Mouse (Mus musculus) CH12.LX (cell line): ENCODE data around the gene Gm37240. TPM values are rescaled to one million over a fixed set of nuclear protein-coding genes. Genes with fewer than 3 reads are reported as not detected.

ENCODE experiments used
- DNase-seq: peaks from one replicate; pipeline ENCODE4 v3.0.0-alpha.2; 2013; ENCODE audit errors: extremely low read depth
- H3K27ac ChIP-seq: 2 replicates; pipeline ENCODE4 v1.5.1; 2012; ENCODE audit warnings: low read depth, mild to moderate bottlenecking, control low read depth, moderate library complexity; ENCODE audit not compliant: insufficient read depth
- H3K27me3 ChIP-seq: replicated peaks from 2 replicates; pipeline ENCODE3; 2012; ENCODE audit warnings: inconsistent platforms
- H3K36me3 ChIP-seq, 2 experiments: replicated peaks in 1 of 2; 2 replicates each; pipeline versions ENCODE3 to v1.6.1; 2012; ENCODE audit warnings: inconsistent platforms in 1 of 2, low read length in 1 of 2, mild to moderate bottlenecking in 1 of 2, mixed read lengths in 1 of 2, moderate library complexity in 1 of 2; ENCODE audit not compliant: control insufficient read depth in 1 of 2, insufficient read depth in 1 of 2
- H3K4me1 ChIP-seq, 2 experiments: 2 replicates each; pipeline ENCODE4 v1.6.1; 2012; ENCODE audit warnings: inconsistent platforms in 1 of 2, moderate library complexity in 1 of 2; ENCODE audit not compliant: insufficient read depth in 2 of 2, control insufficient read depth in 1 of 2
- H3K4me2 ChIP-seq: 2 replicates; pipeline ENCODE4 v1.6.1; 2012; ENCODE audit warnings: low read depth, mild to moderate bottlenecking, control low read depth; ENCODE audit not compliant: poor library complexity, insufficient read depth, severe bottlenecking
- H3K4me3 ChIP-seq, 3 experiments: fragments of 150-350 bp in 1 of 3; sonication (generic) in 1 of 3; replicated peaks in 1 of 3; 2 replicates each; pipeline versions ENCODE3 to v1.5.1; 2011 to 2012; ENCODE audit warnings: low read depth in 2 of 3, low read length in 2 of 3, mild to moderate bottlenecking in 2 of 3, moderate library complexity in 2 of 3, control low read depth in 1 of 3, improper control_type of control experiment in 1 of 3, inconsistent platforms in 1 of 3, mixed read lengths in 1 of 3; ENCODE audit not compliant: poor library complexity in 1 of 3
- H3K79me2 ChIP-seq: replicated peaks from 2 replicates; pipeline ENCODE4 v1.6.1; 2012; ENCODE audit warnings: mild to moderate bottlenecking, moderate library complexity; ENCODE audit not compliant: control insufficient read depth, poor library complexity, insufficient read depth, severe bottlenecking; ENCODE audit errors: extremely low read depth
- H3K9ac ChIP-seq: 2 replicates; pipeline ENCODE4 v1.6.1; 2012; ENCODE audit warnings: low read depth, mild to moderate bottlenecking, control low read depth, moderate library complexity; ENCODE audit not compliant: insufficient read depth
- H3K9me3 ChIP-seq: replicated peaks from 2 replicates; pipeline ENCODE3; 2012; ENCODE audit warnings: low read length, inconsistent platforms, mixed read lengths
- BHLHE40 ChIP-seq: IDR thresholded peaks from 2 replicates; pipeline ENCODE4 v1.6.1; 2011; ENCODE audit warnings: mild to moderate bottlenecking, low read depth, low read length, improper control_type of control experiment
- CHD2 ChIP-seq: IDR thresholded peaks from 2 replicates; pipeline ENCODE4 v1.6.1; 2011; ENCODE audit warnings: low read length, improper control_type of control experiment
- CTCF ChIP-seq, 2 experiments: IDR thresholded peaks in 1 of 2; conservative IDR thresholded peaks in 1 of 2; 2 replicates each; pipeline ENCODE4 v1.5.1; 2011 to 2012; ENCODE audit warnings: low read depth in 2 of 2, low read length in 2 of 2, improper control_type of control experiment in 1 of 2, inconsistent platforms in 1 of 2, mild to moderate bottlenecking in 1 of 2, moderate library complexity in 1 of 2
- ELF1 ChIP-seq: IDR thresholded peaks from 2 replicates; pipeline ENCODE4 v1.6.1; 2014; ENCODE audit warnings: low read depth, mild to moderate bottlenecking, inconsistent platforms, low read length, improper control_type of control experiment
- EP300 ChIP-seq: IDR thresholded peaks from 2 replicates; pipeline ENCODE4 v1.6.1; 2011; ENCODE audit warnings: low read length, improper control_type of control experiment
- HCFC1 ChIP-seq: IDR thresholded peaks from 2 replicates; pipeline ENCODE4 v1.6.1; 2012; ENCODE audit warnings: low read depth, mild to moderate bottlenecking, inconsistent platforms, low read length, improper control_type of control experiment
- KAT2A ChIP-seq: IDR thresholded peaks from 2 replicates; pipeline ENCODE4 v1.6.1; 2012; ENCODE audit warnings: low read length, improper control_type of control experiment, inconsistent platforms; ENCODE audit not compliant: insufficient replicate concordance
- MAX ChIP-seq: IDR thresholded peaks from 2 replicates; pipeline ENCODE4 v1.6.1; 2011; ENCODE audit warnings: low read length, improper control_type of control experiment
- MEF2A ChIP-seq: IDR thresholded peaks from 2 replicates; pipeline ENCODE4 v1.6.1; 2014; ENCODE audit warnings: low read depth, mild to moderate bottlenecking, inconsistent platforms, low read length, improper control_type of control experiment, borderline replicate concordance
- NRF1 ChIP-seq: IDR thresholded peaks from 2 replicates; pipeline ENCODE4 v1.6.1; 2014; ENCODE audit warnings: low read depth, mild to moderate bottlenecking, inconsistent platforms, low read length, improper control_type of control experiment, moderate library complexity
- POLR2A ChIP-seq: IDR thresholded peaks from 2 replicates; pipeline ENCODE4 v1.6.1; 2011; ENCODE audit warnings: low read depth, mild to moderate bottlenecking, improper control_type of control experiment, low read length
- RCOR1 ChIP-seq: conservative IDR thresholded peaks from 2 replicates; pipeline ENCODE4 v1.6.1; 2012; ENCODE audit warnings: low read depth, mild to moderate bottlenecking, inconsistent platforms, low read length, improper control_type of control experiment
- SIN3A ChIP-seq: IDR thresholded peaks from 2 replicates; pipeline ENCODE4 v1.6.1; 2012; ENCODE audit warnings: low read length, improper control_type of control experiment, inconsistent platforms
- SMC3 ChIP-seq: IDR thresholded peaks from 2 replicates; pipeline ENCODE4 v1.6.1; 2011; ENCODE audit warnings: low read depth, low read length, improper control_type of control experiment
- TBP ChIP-seq: conservative IDR thresholded peaks from 2 replicates; pipeline ENCODE4 v1.6.1; 2011; ENCODE audit warnings: low read depth, low read length, improper control_type of control experiment
- TCF12 ChIP-seq: IDR thresholded peaks from 2 replicates; pipeline ENCODE4 v1.6.1; 2014; ENCODE audit warnings: low read depth, mild to moderate bottlenecking, inconsistent platforms, low read length, improper control_type of control experiment
- UBTF ChIP-seq: IDR thresholded peaks from 2 replicates; pipeline ENCODE4 v1.6.1; 2012; ENCODE audit warnings: low read depth, mild to moderate bottlenecking, inconsistent platforms, low read length, improper control_type of control experiment, moderate library complexity
- USF1 ChIP-seq: IDR thresholded peaks from 2 replicates; pipeline ENCODE4 v1.6.1; 2014; ENCODE audit warnings: low read depth, mild to moderate bottlenecking, inconsistent platforms, low read length, improper control_type of control experiment
- USF2 ChIP-seq: conservative IDR thresholded peaks from 2 replicates; pipeline ENCODE4 v1.6.1; 2011; ENCODE audit warnings: low read depth, low read length, improper control_type of control experiment
- ZMIZ1 ChIP-seq: IDR thresholded peaks from 2 replicates; pipeline ENCODE4 v1.6.1; 2012; ENCODE audit warnings: low read depth, mild to moderate bottlenecking, inconsistent platforms, low read length, improper control_type of control experiment
- ZNF384 ChIP-seq: IDR thresholded peaks from 2 replicates; pipeline ENCODE4 v1.6.1; 2012; ENCODE audit warnings: low read depth, low read length, improper control_type of control experiment, inconsistent platforms
- dilution Hi-C: fragments of 300-500 bp; cut with MboI; formaldehyde crosslinking; loops from 2 replicates; pipeline ENCODE4 v1.14.3; 2020; ENCODE audit warnings: low sequenced_read_pairs; ENCODE audit not compliant: extremely low pct_unique_long_range_greater_than_20kb, extremely low pct_ligation_motif_present
- in situ Hi-C: fragments of 300-500 bp; cut with MboI; formaldehyde crosslinking; loops from 3 replicates; pipeline ENCODE4 v1.14.3; 2019; ENCODE audit warnings: low sequenced_read_pairs, low pct_ligation_motif_present, low pct_unique_long_range_greater_than_20kb, mixed read lengths
- polyA plus RNA-seq: library from polyadenylated mRNA; unstranded; fragments of >175 nt; gene quantifications from 2 replicates; pipeline ENCODE4 v1.2.1, GENCODE M21; 2012; ENCODE audit warnings: low read depth; ENCODE audit not compliant: insufficient read length
- total RNA-seq, 2 experiments: library from RNA; depleted of rRNA; stranded (reverse); fragments of 300-350 nt in 1 of 2; fragments of >200 nt in 1 of 2; gene quantifications; 2 replicates each; pipeline ENCODE4 v1.2.3; 2012 to 2014

Gm37240 gene
- total and polyA plus RNA-seq, 3 experiments: 0.08 to 0.19 (median 0.14) TPM

DNA sequence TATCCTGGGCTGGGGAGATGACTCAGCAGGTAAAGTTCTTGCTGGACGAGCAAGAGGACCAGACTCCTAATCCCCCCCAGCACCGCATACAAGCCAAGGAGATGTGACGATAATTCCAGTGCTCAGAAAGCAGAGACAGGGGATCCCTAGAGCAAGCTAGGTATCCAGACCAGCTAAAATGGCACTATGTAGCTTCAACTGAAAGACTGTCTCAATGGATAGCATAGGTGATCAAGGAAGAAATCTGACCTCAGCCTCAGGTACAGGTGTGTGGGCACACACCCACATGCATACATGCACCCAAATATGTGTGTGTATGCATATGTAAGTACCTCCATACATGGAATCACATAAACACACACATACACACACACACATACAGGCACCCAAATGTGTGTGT lies 161.3 kb downstream of the Gm37240 start:
- Histone ChIP-seq H3K9ac (no peak overlapping the region), H3K27me3 (no peaks in the 10 kb centered on the region), H3K36me3 (no peaks in the 10 kb centered on the region), H3K27ac (no peak overlapping the region), H3K4me1 (0 out of 4 replicates have a peak, but pooled peaks cover 0 to 2% of the 10 kb centered on the region in 2 experiments), H3K79me2 (no peaks in the 10 kb centered on the region), H3K4me3 (no peak overlapping the region), H3K4me2 (no peak overlapping the region), H3K9me3 (no peaks in the 10 kb centered on the region)
- dilution Hi-C loops (no loop called here), in situ Hi-C loops (no loop called here)
- no peak for DNase-seq
- TF ChIP-seq UBTF (no peak), TCF12 (no peak), ELF1 (no peak), ZMIZ1 (no peak), POLR2A (no peak), KAT2A (no peak), SMC3 (no peak), TBP (no peak), BHLHE40 (no peak), EP300 (no peak), MEF2A (no peak), USF1 (no peak)

- no peaks in the 10 kb centered on the region for H3K79me2 ChIP-seq
- H3K4me1 ChIP-seq: 0 out of 4 replicates have a peak, but pooled peaks cover 0 to 2% of the 10 kb centered on the region in 2 experiments
- no peak overlapping the region for H3K4me2 ChIP-seq
- in situ Hi-C loops: no loop called here
- dilution Hi-C loops: no loop called here
- H3K9me3 ChIP-seq: no peaks in the 10 kb centered on the region
- H3K9ac ChIP-seq: no peak overlapping the region
- no peak overlapping the region for H3K27ac ChIP-seq
- H3K36me3 ChIP-seq: no peaks in the 10 kb centered on the region
- TF ChIP-seq MEF2A (no peak), RCOR1 (no peak), ELF1 (no peak), USF2 (no peak), MAX (no peak), ZNF384 (no peak), CHD2 (no peak), CTCF (conservative IDR thresholded peaks at IDR 0.05 in 1 of 2, IDR thresholded peaks at IDR 0.05 in 1 of 2; ENCODE audit: low read depth in 2 of 2, low read length in 2 of 2) (no peak), KAT2A (no peak), SIN3A (no peak), NRF1 (no peak), EP300 (no peak), HCFC1 (no peak)
- H3K27me3 ChIP-seq: no peaks in the 10 kb centered on the region
- no peak for DNase-seq
- H3K4me3 ChIP-seq: no peak overlapping the region
Observed at GRCm38 (mm10) chr3:85725110-85725509, 162.2 kb downstream of the Gm37240 start.
